Mouse (Mus musculus): Measurements from ENCODE around the gene Eva1a.

Gene Eva1a

DNA sequence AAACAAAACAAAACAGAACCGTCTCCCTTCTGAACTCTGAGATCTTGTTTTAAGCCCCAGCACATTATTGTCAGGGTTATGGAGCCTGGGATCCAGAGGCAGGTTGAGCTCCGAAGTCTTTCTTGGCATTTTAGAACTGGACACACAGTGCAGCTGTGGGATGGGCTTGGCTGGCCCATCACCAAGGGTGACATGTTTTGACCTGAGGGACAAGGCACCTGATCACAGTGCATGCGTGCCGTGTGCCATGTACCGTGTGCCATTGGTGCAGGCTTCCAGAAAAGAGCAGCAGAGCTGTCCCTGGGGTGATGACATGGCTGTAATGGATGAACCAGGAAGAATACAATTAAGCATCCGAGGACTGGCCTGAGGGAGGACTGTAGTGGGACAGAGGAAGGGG, 29.6 kb downstream of the Eva1a start:
- no peak for DNase-seq

DNA sequence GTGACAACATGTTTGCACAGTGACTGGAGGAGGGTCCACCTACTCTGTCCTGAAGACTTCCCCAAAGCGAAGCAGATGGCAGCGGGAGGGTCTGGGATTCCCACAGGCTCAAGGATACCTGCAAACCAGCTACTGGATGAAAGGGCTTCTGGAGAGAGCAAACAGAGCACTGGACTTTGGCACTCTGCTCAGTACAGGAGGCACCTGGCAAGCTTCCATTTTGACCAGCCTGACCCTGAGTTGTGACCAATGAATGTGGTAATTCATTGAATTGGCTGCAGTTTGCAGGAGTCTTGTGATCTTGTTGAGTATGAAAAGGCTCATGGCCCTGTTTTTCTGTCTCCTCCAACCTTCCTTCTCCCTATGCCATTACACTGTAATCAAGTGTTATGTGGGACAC, 32.2 kb downstream of the Eva1a start:
- peak; percentile 72 for DNase-seq

GRCm38 (mm10) chr6:82073567-82073966, 32.7 kb downstream of the Eva1a start:
- no peak for DNase-seq

DNA sequence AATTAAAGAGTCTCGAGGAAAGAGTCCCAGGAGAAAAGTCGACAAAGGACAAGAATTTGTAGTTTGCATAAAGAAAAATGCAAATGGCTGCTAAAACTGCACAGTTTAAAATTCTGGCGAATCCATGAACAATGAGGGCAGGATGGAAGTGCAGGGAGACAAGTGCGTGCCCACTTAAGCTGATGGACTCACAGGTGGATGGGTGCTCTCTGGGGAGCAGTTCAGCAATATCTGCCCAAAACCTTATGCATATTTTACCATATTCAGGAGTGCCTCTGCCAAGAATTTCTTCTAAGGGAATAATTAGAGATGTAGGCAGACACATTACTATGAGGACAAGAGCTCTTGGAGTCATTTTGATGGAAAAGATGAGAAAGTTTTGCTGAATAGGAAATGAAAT, 35.5 kb downstream of the Eva1a start:
- no peak for DNase-seq

DNA sequence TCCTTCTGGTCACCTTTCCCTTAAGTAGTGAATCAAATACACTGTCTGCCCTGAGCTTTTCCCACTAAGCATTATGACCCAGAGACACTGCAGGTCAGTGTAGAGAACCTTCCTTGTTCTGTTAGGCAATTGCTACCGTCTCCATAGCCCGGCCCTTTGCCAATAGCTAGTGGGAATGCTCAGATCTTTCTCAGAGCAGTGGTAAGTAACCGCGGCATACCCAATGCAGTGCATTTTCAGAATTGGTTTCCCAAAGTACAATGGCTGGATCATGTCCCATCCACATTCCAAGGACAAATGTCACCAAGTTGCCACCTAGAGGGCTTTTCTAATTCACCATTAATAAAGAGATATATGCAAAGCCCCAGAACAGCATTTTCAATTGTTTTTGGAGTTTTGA, 38.0 kb downstream of the Eva1a start:
- DNase-seq = no peak

GRCm38 (mm10) chr6:82083655-82084054, 42.8 kb downstream of the Eva1a start:
- DNase-seq = no peak

- DNase-seq = peak; percentile 41
Measured at GRCm38 (mm10) chr6:82084235-82084634, 43.4 kb downstream of the Eva1a start.

DNA sequence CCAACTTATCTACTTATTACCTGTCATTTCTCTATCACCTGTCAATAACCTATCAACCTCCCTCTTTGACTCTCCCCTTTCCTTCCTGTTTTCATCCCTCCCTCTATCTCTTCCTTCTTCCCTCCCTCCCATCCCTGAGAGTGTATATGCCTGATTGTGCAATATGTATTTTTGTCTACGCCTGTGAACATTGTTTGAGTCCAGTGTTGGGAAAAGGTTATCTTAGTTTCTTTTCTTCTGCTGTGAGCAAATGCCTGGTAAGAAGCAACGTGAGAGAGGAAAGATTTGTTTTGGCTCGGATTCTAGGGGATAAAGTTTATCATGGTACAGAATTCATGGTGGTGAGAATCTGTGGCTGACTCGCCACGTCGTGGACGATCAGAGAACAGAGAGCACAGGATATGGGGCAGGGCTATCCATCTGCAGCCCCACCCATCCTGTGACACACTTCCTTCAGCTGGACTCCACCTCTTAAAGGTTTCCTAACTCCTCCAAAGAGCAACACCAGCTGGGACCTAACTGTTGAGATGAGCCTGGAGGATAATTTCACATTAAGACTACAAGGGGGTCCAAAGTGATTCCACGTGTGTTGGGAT, 44.6 kb downstream of the Eva1a start:
- peak; percentile 29 for DNase-seq

- DNase-seq = no peak
Measured at GRCm38 (mm10) chr6:82088133-82088532, 47.3 kb downstream of the Eva1a start.

- no peak for DNase-seq
Measured at GRCm38 (mm10) chr6:82091773-82092172, 50.9 kb downstream of the Eva1a start.

DNA sequence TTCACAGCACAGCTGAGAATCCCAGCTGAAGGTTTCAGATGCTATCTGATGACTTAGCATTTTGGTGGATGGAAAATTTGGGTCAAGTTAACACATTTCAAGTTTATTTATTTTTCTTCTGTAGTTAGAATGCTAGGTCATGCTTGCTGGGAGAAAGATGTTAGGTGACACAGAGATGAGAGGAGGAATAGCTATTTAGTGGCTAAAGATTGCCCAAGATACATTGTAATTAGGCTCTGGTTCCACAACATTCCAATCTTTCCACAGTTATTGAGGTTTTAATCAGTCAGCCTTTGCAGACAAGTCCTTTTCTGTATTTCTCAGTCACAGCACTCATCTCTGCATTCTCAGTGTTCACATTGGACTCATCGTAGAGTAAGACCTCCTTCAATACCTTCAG, 56.9 kb downstream of the Eva1a start:
- DNase-seq = no peak

- DNase-seq = no peak
Measured at GRCm38 (mm10) chr6:82098456-82098855, 57.6 kb downstream of the Eva1a start.

- peak; percentile 25 for DNase-seq
Measured at GRCm38 (mm10) chr6:82110473-82110872, 69.6 kb downstream of the Eva1a start.

- no peak for DNase-seq
Measured at GRCm38 (mm10) chr6:82111111-82111510, 70.3 kb downstream of the Eva1a start.

GRCm38 (mm10) chr6:82111540-82111939, 70.7 kb downstream of the Eva1a start:
- DNase-seq = peak; percentile 66

GRCm38 (mm10) chr6:82112127-82113090, 71.6 kb downstream of the Eva1a start:
- peak; percentile 53 for DNase-seq

DNA sequence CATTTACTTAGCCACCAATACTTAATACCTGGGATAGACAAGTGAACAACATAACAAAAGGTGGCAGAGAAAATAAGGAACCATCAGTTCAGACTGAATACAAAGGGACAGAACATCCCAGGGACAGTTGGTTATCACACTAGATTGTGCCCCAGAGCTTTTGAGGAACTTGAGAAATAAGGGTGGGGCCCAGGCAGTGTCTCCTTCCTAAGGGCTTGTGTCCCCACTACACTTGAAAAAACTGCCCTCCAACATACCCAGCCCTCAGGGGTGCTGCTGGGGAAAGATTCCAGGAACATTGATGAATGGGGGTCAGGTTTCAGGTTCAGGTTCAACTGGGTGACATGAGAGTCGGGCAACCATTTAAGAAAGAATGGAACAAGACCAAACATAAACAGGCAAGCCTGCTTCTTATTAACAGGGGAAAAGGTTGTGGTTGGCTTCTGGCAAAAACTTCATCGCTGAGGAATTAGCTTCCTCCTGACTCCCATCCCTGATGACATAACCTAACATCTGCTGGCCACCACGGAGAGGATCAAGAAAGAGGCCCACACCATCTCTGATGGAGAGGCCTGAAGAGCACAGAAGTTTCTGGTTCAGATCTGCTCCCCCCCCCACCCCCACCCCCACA, 74.6 kb downstream of the Eva1a start:
- DNase-seq = peak; percentile 10

- DNase-seq = no peak
Measured at GRCm38 (mm10) chr6:82116176-82116575, 75.3 kb downstream of the Eva1a start.

GRCm38 (mm10) chr6:82117871-82118270, 77.0 kb downstream of the Eva1a start:
- DNase-seq = no peak

DNA sequence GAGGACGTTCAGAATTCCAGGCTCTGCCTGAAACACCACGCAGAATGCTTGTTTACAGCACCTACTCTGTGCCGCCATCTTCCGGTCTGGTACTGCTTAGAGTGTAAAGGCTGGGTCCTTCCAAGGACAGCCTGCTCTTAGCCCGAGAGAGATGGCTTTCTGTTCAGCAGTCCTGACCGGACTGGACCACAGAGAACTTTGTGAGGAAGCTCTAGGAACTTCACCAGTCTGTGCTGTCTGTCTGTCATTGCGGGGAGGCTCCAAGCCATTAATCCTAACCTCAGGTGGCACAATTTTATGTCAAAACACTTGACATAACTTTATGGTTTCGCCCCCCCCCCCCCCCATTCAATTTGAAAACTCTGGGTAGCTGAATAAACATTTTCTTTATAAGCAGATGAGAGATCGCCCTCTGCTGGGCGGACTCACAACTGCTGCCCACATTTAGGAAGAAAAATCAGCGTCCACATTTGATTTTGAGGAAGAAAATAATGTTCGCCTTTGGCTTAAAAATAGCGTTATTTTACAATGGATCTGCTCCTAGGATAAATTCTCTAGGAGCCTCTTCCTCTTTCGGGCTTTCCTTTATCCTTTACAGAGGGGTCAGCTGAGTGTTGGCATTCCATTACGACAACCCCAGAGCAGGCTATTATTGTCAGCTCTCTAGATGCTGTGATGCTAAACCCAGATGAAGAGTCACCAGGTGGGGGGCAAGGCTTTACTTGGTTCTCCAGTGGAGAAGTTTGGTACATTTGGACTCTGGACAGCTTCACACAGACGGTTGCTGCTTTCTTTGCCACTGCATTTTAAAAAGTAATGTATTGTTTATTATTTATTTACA, 78.7 kb downstream of the Eva1a start:
- peak; percentile 88 for DNase-seq

DNA sequence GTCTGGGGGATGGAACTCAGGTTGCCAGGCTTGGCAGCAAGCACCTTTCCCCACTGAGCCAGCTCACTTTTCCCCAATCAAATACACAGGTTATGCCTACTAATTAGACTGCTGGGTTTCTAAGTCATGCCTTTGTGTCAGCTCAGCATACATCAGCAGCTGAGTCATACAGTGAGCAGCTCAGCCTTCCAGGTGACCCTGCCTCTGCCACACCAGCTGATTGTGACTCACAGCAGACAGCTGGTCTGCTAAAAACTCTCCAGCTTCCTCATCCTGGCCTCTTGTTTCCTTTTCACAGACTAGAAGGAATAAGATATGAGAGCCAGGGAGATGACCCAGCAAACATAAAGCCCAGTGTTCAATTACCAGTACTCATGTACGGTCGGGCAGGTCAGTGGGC, 84.3 kb downstream of the Eva1a start:
- DNase-seq = no peak

DNA sequence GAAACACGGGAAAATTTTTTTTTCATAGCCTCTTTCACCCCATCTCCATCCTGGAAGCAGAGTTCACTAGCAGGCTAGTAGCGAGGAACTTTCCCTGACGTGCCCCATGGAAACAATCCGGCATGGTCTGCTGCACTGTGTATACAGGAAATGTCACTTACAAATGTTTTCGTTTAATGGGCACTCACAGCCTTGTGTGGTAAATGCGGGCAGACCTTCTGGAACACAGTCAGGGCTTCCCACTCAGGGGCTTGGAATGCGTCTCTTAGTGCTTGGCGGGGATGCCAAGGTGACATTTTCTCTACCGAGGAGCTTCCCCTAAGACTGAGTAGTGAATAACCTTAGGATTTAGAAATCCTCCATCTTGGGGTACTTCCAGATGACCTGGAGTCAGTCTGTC, 87.0 kb downstream of the Eva1a start:
- peak; percentile 41 for DNase-seq
